Mouse (Mus musculus) stomach, embryonic 16.5 days (tissue): ENCODE data around the gene Slc38a10. TPM values are rescaled to one million over a fixed set of nuclear protein-coding genes. Genes with fewer than 3 reads are reported as not detected.

Source experiments
- ATAC-seq: fragments of 200-750 bp; cut with Nextera tagmentation; 2 replicates; pipeline ENCODE4 v1.8.0; 2017; ENCODE audit warnings: moderate number of reproducible peaks, moderate TSS enrichment; ENCODE audit not compliant: insufficient read depth, low FRiP score
- H3K27ac ChIP-seq: fragments of 300-500 bp; sonication (generic); 2 replicates; pipeline ENCODE4 v1.5.1; 2014; ENCODE audit warnings: low read length
- H3K27me3 ChIP-seq: fragments of 300-500 bp; sonication (generic); 2 replicates; pipeline ENCODE4 v1.6.1; 2014; ENCODE audit warnings: low read length, control low read depth, mixed read lengths; ENCODE audit not compliant: control insufficient read depth, insufficient read depth
- H3K36me3 ChIP-seq: fragments of 300-500 bp; sonication (generic); 2 replicates; pipeline ENCODE4 v1.6.1; 2014; ENCODE audit warnings: low read length; ENCODE audit not compliant: control insufficient read depth, insufficient read depth
- H3K4me1 ChIP-seq: fragments of 300-500 bp; sonication (generic); 2 replicates; pipeline ENCODE4 v1.6.1; 2014; ENCODE audit warnings: low read length, control low read depth, mixed read lengths; ENCODE audit not compliant: control insufficient read depth, insufficient read depth
- H3K4me2 ChIP-seq: fragments of 300-500 bp; sonication (generic); 2 replicates; pipeline ENCODE4 v1.6.1; 2014; ENCODE audit warnings: low read depth, low read length, mixed read lengths
- H3K4me3 ChIP-seq: fragments of 300-500 bp; sonication (generic); replicated peaks from 2 replicates; pipeline ENCODE4 v1.5.1; 2014; ENCODE audit warnings: mild to moderate bottlenecking, low read length
- H3K9ac ChIP-seq: fragments of 300-500 bp; sonication (generic); 2 replicates; pipeline ENCODE4 v1.6.1; 2014; ENCODE audit warnings: low read length
- H3K9me3 ChIP-seq: fragments of 300-500 bp; sonication (generic); replicated peaks from 2 replicates; pipeline ENCODE4 v1.6.1; 2016; ENCODE audit warnings: low read length, control low read depth; ENCODE audit not compliant: control insufficient read depth
- WGBS: fragments of 180-500 bp; shearing (Covaris S2); extraction: QIAGEN DNeasy Blood & Tissue Kit; methylation state at CpG from one replicate; pipeline ENCODE4 v1.1.7; 2014; 5-methylcytosine and 5-hydroxymethylcytosine counted together
- polyA plus RNA-seq: library from polyadenylated mRNA; unstranded; fragments of >200 nt; fragmentation: Nextera tagmentation; extraction: Ambion mirVana; gene quantifications from 2 replicates; pipeline ENCODE4 v1.2.1, GENCODE M21; 2015

Gene Slc38a10
- polyA plus RNA-seq, 1 experiment from 2014 or later: 95.9 TPM

DNA sequence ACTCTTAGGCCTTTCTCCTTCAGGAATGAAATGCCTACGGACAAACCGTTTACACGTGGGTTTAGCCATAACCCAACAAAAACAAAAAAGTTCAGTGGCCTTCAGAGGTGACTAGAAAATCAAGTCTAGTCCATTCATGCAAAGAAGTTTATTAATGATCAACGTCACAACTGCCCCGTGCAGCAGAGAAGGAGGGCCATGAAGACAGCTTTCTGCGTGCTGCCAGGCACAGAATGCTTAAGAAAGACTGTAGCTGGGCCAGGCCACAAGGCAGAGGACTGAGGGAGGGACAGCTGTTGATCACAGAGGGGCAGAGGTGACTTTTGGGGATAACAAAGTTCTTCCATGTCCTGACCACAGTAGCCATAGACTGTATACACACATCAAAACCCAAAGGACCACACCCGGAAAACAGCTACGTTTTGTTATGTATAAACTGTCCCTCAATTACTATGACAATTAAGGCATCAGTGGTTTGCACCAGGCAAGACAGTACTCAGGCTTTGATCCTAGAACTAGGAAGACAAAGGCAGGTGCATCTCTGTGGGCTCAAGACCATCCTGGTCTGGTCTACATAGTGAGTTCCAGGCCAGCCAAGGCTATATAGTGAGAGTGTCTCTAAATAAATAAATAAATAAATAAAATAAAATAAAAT lies 2.8 kb downstream of the Slc38a10 start:
- Histone ChIP-seq H3K27me3 (no peaks in the 10 kb centered on the region), H3K4me2 (no peak overlapping the region), H3K9me3 (no peaks in the 10 kb centered on the region), H3K4me1 (peaks cover 34% of the 10 kb centered on the region), H3K36me3 (no peaks in the 10 kb centered on the region), H3K4me3 (no peak overlapping the region), H3K9ac (no peak overlapping the region), H3K27ac (no peak overlapping the region)
- WGBS: 72% methylated on average over 8 of the region's 8 CpGs
- no peak for ATAC-seq

DNA sequence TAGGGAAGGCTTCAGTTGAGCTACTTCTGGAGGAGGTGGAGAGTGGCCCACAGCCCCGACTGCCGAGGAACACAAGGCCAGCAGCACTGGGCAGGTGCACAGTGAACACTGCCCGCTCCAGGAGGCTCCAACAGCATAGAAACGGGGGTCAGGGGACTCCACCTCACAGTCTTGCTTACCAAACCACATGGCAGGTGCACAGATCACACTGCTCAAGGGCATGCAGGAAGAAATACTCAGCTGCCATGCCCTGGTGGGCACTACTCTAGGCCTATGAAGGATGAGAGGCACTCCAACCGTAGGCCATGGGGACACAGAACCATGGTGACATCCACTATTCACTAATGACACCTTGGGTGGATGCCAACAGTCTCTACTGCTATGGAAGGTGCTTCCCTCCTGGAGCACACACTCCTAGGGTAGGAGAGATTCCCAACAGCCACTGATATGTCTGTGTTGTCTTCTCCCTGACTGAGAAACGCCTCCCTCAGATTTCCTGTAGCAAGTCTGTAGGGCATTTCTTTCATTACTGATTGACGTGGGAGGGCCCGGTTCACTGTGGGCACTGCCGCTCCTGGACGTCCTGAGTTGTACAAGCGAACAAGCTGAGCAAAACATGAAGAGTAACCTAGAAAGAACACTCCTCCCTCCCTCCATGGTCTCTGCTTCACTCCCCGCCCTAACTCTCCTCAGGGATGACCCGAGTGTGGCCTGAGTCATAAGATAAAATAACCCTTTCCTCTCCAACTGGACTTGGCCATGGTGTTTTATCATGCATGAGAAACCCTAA lies 7.2 kb downstream of the Slc38a10 start:
- Histone ChIP-seq H3K9me3 (no peaks in the 10 kb centered on the region), H3K27ac (peak overlapping the region; percentile 36), H3K4me1 (peaks cover 17% of the 10 kb centered on the region), H3K4me3 (no peak overlapping the region), H3K36me3 (peaks cover 3% of the 10 kb centered on the region; the same call in 1 of the 2 replicates), H3K27me3 (no peaks in the 10 kb centered on the region), H3K9ac (no peak overlapping the region; the same call in 1 of the 2 replicates), H3K4me2 (no peak overlapping the region)
- WGBS: 66% methylated on average over 13 of the region's 13 CpGs
- ATAC-seq: no peak

- Histone ChIP-seq H3K9ac (no peak overlapping the region), H3K4me2 (no peak overlapping the region), H3K4me3 (no peak overlapping the region), H3K9me3 (no peaks in the 10 kb centered on the region), H3K27ac (peak overlapping the region; percentile 67; the same call in 1 of the 2 replicates), H3K36me3 (peaks cover 3% of the 10 kb centered on the region; the same call in 1 of the 2 replicates), H3K27me3 (no peaks in the 10 kb centered on the region), H3K4me1 (peaks cover 21% of the 10 kb centered on the region)
- peak; percentile 72; the same call in 1 of the 2 replicates for ATAC-seq
- 57% methylated on average over 3 of the region's 3 CpGs for WGBS
These were observed 8.5 kb downstream of the Slc38a10 start for GRCm38 (mm10) chr11:120142601-120143051.

- Histone ChIP-seq H3K9me3 (no peaks in the 10 kb centered on the region), H3K4me3 (no peak overlapping the region), H3K27ac (no peak overlapping the region), H3K4me1 (peaks cover 42% of the 10 kb centered on the region), H3K36me3 (peaks cover 3% of the 10 kb centered on the region; the same call in 1 of the 2 replicates), H3K9ac (no peak overlapping the region), H3K27me3 (no peaks in the 10 kb centered on the region), H3K4me2 (no peak overlapping the region)
- no peak for ATAC-seq
- 73% methylated on average over 6 of the region's 6 CpGs for WGBS
These were observed 10.9 kb downstream of the Slc38a10 start for GRCm38 (mm10) chr11:120140255-120140654.

GRCm38 (mm10) chr11:120139309-120139731 lies 11.8 kb downstream of the Slc38a10 start:
- Histone ChIP-seq H3K27me3 (no peaks in the 10 kb centered on the region), H3K27ac (no peak overlapping the region), H3K9me3 (no peaks in the 10 kb centered on the region), H3K4me1 (peaks cover 39% of the 10 kb centered on the region), H3K9ac (no peak overlapping the region), H3K4me2 (no peak overlapping the region), H3K4me3 (no peak overlapping the region), H3K36me3 (peaks cover 3% of the 10 kb centered on the region; the same call in 1 of the 2 replicates)
- 76% methylated on average over 10 of the region's 10 CpGs for WGBS
- no peak for ATAC-seq

DNA sequence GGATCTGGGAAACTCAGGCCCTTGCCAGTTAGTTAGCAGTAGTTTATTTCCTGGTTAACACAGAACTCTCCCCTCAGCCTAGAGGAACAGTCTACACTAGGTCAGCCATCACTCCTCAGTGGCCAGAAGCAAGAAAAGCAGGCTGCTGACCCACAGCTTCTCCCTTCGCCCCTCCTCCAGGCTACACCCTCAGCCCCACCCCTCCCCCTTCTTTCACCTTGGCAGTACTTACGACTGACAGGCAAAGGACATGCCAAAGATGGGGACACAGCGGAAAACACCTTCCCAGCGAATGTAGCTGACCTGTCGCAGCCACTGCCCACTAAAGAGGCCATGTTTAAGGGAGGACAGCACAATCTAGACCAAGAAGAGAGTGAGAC lies 13.5 kb downstream of the Slc38a10 start:
- ATAC-seq: peak; percentile 35; the same call in 1 of the 2 replicates
- Histone ChIP-seq H3K27ac (peak overlapping the region; percentile 72), H3K27me3 (no peaks in the 10 kb centered on the region), H3K4me3 (no peak overlapping the region), H3K9ac (0 out of 2 replicates have a peak overlapping the region, but pooled peaks have one; percentile 20), H3K9me3 (no peaks in the 10 kb centered on the region), H3K4me1 (peaks cover 33% of the 10 kb centered on the region), H3K36me3 (peaks cover 3% of the 10 kb centered on the region; the same call in 1 of the 2 replicates), H3K4me2 (0 out of 2 replicates have a peak overlapping the region, but pooled peaks have one; percentile 42)
- WGBS: 35% methylated on average over 5 of the region's 5 CpGs

DNA sequence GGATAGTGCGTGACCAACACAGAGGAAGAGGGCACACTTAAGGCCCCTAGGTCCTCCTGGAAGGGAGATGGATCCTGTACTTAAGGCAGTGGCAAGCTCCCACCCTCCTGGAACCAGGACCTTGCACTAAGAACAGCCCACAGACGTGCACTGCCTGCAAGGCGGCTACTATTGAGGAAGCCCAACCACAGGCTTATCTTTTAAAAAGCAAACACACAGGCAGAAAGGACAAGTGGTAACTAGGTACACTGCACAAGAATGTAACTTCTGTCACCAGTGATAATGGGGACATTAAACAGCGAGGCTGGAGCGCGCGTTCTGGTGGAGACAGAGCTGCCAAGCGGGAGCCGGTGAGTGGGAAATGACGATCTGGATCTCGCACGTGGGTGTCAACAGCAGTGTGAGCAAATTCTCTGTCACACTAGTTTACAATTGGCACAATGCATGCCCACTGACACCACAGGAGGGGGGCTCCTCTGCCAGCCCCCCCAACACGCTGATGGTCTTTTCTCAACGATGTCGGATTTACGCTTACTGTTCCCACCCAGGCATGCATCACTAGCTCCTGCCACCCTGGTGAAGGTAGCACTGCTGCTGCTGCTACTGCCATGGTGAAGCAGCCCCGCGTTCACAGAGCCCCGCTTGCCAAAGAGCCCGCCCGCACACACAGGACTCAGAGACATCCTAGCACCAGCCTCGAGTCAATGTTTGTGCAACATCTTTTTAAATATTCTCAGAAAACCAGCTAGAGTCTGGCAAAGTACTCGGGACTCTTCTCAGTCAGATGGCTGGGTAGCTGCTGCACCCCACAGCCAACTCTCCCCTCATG lies 14.1 kb downstream of the Slc38a10 start:
- H3K4me2 ChIP-seq: peak overlapping the region; percentile 42
- ATAC-seq: peak; percentile 87
- H3K4me1 ChIP-seq: peaks cover 33% of the 10 kb centered on the region
- no peaks in the 10 kb centered on the region for H3K9me3 ChIP-seq
- peak overlapping the region; percentile 72 for H3K27ac ChIP-seq
- no peak overlapping the region for H3K4me3 ChIP-seq
- peak overlapping the region; percentile 29 for H3K9ac ChIP-seq
- WGBS: 53% methylated on average over 23 of the region's 23 CpGs
- no peaks in the 10 kb centered on the region for H3K27me3 ChIP-seq
- H3K36me3 ChIP-seq: peaks cover 3% of the 10 kb centered on the region; the same call in 1 of the 2 replicates

DNA sequence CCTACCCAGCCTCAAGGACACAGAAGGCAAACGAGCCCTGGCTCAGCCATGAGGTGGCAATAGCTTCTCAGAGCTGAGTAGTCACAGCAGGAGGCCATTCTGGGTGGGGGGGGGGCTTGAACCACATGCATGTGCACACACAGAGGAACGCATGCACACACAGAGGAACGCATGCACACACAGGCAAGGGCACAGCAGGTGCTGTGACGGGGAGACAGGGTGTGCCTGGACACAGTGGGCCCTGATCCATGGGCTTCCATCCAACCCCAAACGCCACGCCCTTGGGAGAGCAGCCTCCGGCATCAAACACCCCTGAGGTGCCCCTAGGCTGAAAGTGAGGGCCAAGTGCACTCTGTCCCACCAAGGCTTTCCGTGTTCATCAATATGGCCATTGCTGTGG lies 15.0 kb downstream of the Slc38a10 start:
- 66% methylated on average over 8 of the region's 8 CpGs for WGBS
- no peak; the same call in 1 of the 2 replicates for ATAC-seq
- Histone ChIP-seq H3K4me3 (no peak overlapping the region), H3K4me2 (no peak overlapping the region), H3K36me3 (peaks cover 3% of the 10 kb centered on the region; the same call in 1 of the 2 replicates), H3K9me3 (no peaks in the 10 kb centered on the region), H3K27me3 (no peaks in the 10 kb centered on the region), H3K27ac (peak overlapping the region; percentile 58), H3K9ac (peak overlapping the region; percentile 2; the same call in 1 of the 2 replicates), H3K4me1 (peaks cover 33% of the 10 kb centered on the region)
